Mouse (Mus musculus) v-Abl transformed pro-B cells (cell line): Measurements from ENCODE around the gene Isg20l2.

Experiments
- in situ Hi-C, 2 experiments: fragments of 400-800 bp; cut with MboI; formaldehyde crosslinking; loops; one replicate each; pipeline ENCODE4 v1.15.1; 2025; ENCODE audit not compliant: unreplicated experiment in 2 of 2

The Isg20l2 gene

DNA sequence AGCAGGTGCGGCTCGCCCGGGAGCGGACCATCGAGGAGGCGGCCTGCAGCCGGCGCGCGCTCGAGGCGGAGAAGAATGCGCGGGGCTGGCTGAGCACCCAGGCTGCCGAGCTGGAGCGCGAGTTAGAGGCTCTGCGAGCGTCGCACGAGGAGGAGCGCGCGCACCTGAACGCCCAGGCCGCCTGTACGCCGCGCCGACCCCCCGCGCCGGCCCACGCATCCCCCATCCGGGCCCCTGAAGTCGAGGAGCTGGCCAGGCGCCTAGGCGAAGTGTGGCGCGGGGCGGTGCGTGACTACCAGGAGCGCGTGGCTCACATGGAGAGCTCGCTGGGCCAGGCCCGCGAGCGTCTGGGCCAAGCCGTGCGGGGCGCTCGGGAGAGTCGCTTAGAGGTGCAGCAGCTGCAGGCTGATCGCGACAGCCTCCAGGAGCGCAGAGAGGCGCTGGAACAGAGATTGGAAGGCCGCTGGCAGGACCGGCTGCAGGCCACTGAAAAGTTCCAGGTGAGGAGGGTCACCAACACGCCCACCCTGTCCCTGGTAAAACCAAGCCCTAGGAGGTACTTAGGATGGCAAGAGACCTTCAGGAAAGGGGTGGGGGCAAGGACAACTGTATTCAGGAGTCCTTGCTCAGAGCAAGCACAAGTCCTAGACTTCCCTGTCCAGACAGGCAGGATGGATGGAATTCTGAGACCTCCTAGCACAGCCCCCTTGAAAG is 41.5 kb downstream of the Isg20l2 start:
- in situ Hi-C loops: loop anchor here (25.0 kb wide), 2 partner anchors 91 to 184 kb away; partner anchors contain the start of genes Insrr (in 1 of the 2), Naxe (in 1 of the 2) and Ntrk1 (in 1 of the 2)

- in situ Hi-C loops: loop anchor here (25.0 kb wide), 2 partner anchors 90 to 185 kb away; partner anchors contain the start of genes Insrr (in 1 of the 2), Naxe (in 1 of the 2) and Ntrk1 (in 1 of the 2)
Measured at GRCm38 (mm10) chr3:87972203-87972664, 42.1 kb downstream of the Isg20l2 start.

GRCm38 (mm10) chr3:87972776-87973175 is 42.7 kb downstream of the Isg20l2 start:
- in situ Hi-C loops: loop anchor here (25.0 kb wide), 2 partner anchors 90 to 185 kb away; partner anchors contain the start of genes Insrr (in 1 of the 2), Naxe (in 1 of the 2) and Ntrk1 (in 1 of the 2)

- in situ Hi-C loops: loop anchor here (25.0 kb wide), 2 partner anchors 89 to 186 kb away; partner anchors contain the start of genes Insrr (in 1 of the 2), Naxe (in 1 of the 2) and Ntrk1 (in 1 of the 2)
Measured at GRCm38 (mm10) chr3:87973593-87974380, 43.7 kb downstream of the Isg20l2 start.

- in situ Hi-C loops: loop anchor here (25.0 kb wide), 2 partner anchors 88 to 187 kb away; partner anchors contain the start of genes Insrr (in 1 of the 2), Naxe (in 1 of the 2) and Ntrk1 (in 1 of the 2)
Measured at GRCm38 (mm10) chr3:87974381-87974987, 44.4 kb downstream of the Isg20l2 start.

DNA sequence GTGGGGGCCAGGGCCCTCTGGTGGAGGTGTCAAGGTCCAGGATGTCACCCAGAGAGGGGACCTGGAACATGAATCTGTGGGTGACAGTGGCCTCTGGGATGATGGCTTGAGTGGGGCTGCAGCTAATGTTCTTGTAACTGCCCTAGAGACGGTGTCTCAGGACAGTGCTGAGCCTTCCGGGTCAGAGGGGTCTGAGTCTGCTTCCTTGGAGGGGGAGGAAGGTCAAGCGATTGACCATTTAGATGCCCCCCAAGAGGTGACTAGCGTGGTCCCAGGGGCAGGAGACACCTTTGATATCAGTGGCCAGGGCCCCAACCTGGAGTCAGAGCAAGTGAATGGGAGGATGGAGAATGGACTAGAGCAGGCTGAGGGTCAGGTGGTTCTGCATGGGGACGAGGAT is 49.4 kb downstream of the Isg20l2 start:
- in situ Hi-C loops: no loop called here

- in situ Hi-C loops: loop anchor here in 1 of 2 experiments (10.0 kb wide), 1 partner anchor 45 kb away; the partner anchor contains the start of genes Isg20l2 and Rrnad1
Measured at GRCm38 (mm10) chr3:87980085-87980484, 50.0 kb downstream of the Isg20l2 start.

GRCm38 (mm10) chr3:87980728-87981127 is 50.6 kb downstream of the Isg20l2 start:
- in situ Hi-C loops: loop anchor here in 1 of 2 experiments (10.0 kb wide), 1 partner anchor 46 kb away; the partner anchor contains the start of genes Isg20l2 and Rrnad1

- in situ Hi-C loops: loop anchor here in 1 of 2 experiments (10.0 kb wide), 1 partner anchor 46 kb away; the partner anchor contains the start of genes Isg20l2 and Rrnad1
Measured at GRCm38 (mm10) chr3:87981214-87981760, 51.2 kb downstream of the Isg20l2 start.

GRCm38 (mm10) chr3:87981894-87982835 is 52.1 kb downstream of the Isg20l2 start:
- in situ Hi-C loops: loop anchor here in 1 of 2 experiments (10.0 kb wide), 1 partner anchor 47 kb away; the partner anchor contains the start of genes Isg20l2 and Rrnad1

DNA sequence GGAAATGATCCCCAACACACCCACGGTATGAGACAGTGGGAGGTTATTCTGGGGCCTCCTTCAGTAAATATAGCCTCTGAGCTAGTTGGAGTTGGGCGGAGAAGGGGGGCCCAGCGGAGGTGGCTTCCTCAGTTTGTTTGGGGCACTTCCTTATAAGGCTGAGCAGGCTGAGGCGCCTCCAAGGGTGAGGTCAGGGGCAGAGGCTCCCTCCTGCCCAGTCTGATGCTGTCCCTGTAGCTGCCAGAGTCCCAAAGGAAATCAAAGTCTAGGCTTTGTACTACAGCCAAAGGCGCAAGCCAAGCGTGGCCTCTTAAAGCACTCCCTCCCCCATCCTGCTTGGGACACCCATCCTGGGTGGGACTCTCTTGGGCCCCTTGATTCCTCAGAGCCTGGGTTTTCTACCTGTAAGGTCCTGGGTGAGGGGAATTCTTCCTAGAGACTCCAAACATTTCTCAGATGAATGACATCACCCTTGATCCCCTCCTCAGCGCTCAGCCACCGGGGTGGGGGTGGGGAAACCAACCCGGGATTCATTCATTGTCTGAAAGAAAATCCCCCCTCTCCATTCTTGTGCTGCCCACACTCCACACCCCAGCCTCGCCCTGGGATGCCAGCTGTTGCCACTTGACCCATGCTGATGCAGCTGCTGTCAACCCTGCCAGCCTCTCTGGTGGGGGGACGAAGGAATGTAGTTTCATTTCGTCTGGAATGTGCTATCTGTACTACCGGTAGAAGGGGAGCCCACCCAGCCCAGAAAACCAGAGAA is 52.9 kb downstream of the Isg20l2 start:
- in situ Hi-C loops: loop anchor here in 1 of 2 experiments (10.0 kb wide), 1 partner anchor 48 kb away; the partner anchor contains the start of genes Isg20l2 and Rrnad1

DNA sequence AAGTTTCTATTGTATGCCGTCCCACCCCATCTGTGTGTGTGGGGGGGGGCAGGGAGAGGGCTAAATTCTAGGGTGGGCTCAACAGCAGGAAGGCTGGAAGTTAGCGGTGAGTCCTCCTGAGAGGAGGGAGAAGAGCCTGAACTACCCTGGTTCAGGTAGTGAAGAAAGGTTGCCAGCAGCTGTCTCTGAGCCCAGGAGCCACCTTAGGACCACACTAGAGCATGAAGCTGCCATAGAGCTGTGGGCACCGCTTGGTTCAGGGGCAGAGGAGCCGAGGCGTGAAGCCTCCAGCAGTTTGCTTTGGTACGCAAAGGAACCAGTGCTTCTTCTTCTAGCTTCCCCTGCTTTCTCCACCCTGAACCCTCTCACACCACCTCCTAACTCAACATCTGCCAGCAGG is 53.5 kb downstream of the Isg20l2 start:
- in situ Hi-C loops: loop anchor here in 1 of 2 experiments (10.0 kb wide), 1 partner anchor 49 kb away; the partner anchor contains the start of genes Isg20l2 and Rrnad1

DNA sequence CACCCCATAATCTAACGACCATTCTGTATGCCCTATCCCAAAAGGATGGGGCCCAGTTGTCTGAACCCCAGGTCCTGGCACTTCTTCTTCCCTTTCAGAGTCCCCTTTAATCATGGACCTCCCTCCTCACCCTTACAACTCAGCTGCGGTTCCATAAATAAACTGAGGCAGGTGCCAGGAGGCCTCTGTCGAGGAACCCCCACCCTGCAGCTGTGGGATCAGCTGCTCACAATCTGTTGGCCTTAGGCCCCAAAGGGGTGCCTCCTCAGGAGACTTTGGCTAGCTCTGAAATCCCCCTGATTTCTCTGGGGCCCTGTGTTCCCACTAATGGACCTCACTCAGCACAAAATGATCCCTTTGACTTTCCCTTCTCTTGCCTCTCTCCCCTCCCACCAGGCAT is 54.0 kb downstream of the Isg20l2 start:
- in situ Hi-C loops: loop anchor here in 1 of 2 experiments (10.0 kb wide), 1 partner anchor 49 kb away; the partner anchor contains the start of genes Isg20l2 and Rrnad1

- in situ Hi-C loops: loop anchor here in 1 of 2 experiments (10.0 kb wide), 1 partner anchor 51 kb away; the partner anchor contains the start of genes Isg20l2 and Rrnad1
Measured at GRCm38 (mm10) chr3:87985505-87986320, 55.6 kb downstream of the Isg20l2 start.

DNA sequence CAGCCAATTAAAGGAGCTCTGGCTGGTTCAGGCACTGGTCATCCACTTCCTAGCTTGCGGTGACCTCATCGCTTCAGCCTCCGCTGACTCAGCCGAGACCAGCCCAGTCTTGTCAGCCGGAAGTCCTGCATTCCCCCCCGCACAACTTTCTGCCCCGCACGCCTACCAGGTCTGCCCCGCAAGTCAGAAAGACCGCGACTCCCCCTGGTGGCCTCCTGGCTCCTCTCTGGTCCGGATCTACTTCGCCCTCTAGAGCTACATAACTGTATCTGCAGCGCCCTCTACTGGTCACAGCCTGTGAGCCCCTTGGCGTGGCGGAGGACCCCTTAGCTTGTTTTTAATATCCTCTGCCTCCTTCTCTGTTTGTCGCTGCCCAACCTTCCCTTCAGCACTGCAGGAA is 56.8 kb downstream of the Isg20l2 start:
- in situ Hi-C loops: loop anchor here in 1 of 2 experiments (10.0 kb wide), 1 partner anchor 52 kb away; the partner anchor contains the start of genes Isg20l2 and Rrnad1

DNA sequence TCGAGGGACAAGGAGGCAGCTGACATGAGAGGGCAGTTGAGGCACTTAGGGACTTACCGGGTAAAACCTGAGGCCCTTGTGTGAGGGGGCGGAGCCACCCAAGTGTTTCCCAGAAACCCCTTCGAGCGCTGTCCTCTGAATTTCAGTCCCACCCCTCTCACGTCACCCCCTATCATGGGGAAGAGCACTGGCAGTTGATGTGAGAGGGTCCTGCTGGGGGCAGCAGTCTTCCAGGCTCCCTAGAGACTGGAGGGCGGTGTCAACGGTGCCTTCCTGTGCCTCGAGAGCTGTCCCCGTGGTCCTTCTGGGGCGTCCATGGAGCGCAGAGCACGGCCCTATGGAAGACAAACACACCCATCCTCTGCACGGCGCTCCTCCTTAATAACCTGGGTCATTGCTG is 57.5 kb downstream of the Isg20l2 start:
- in situ Hi-C loops: loop anchor here in 1 of 2 experiments (10.0 kb wide), 1 partner anchor 53 kb away; the partner anchor contains the start of genes Isg20l2 and Rrnad1
